Mouse (Mus musculus) heart, postnatal 0 days (tissue): ENCODE data around the gene Ap3d1. TPM values are rescaled to one million over a fixed set of nuclear protein-coding genes. Genes with fewer than 3 reads are reported as not detected.

ENCODE experiments used
- ATAC-seq: fragments of 200-750 bp; cut with Nextera tagmentation; 2 replicates; pipeline ENCODE4 v1.8.0; 2017; ENCODE audit warnings: low read depth, moderate number of reproducible peaks, moderate library complexity; ENCODE audit not compliant: insufficient read depth
- DNase-seq: peaks from one replicate; pipeline ENCODE4 v3.0.0-alpha.2; 2016; ENCODE audit warnings: low spot score
- H3K27ac ChIP-seq: fragments of 300-500 bp; sonication (generic); 2 replicates; pipeline ENCODE4 v1.5.1; 2014; ENCODE audit warnings: low read depth, mild to moderate bottlenecking
- H3K27me3 ChIP-seq: fragments of 300-500 bp; sonication (generic); 2 replicates; pipeline ENCODE4 v1.6.1; 2014; ENCODE audit warnings: low read length, mixed read lengths; ENCODE audit not compliant: control insufficient read depth, insufficient read depth
- H3K36me3 ChIP-seq: fragments of 300-500 bp; sonication (generic); replicated peaks from 2 replicates; pipeline ENCODE4 v1.6.1; 2014; ENCODE audit warnings: low read length, mixed read lengths; ENCODE audit not compliant: control insufficient read depth, insufficient read depth
- H3K4me1 ChIP-seq: fragments of 300-500 bp; sonication (generic); 2 replicates; pipeline ENCODE4 v1.6.1; 2014; ENCODE audit warnings: antibody characterized with exemption; ENCODE audit not compliant: control insufficient read depth, insufficient read depth
- H3K4me2 ChIP-seq: fragments of 300-500 bp; sonication (generic); 2 replicates; pipeline ENCODE4 v1.6.1; 2014; ENCODE audit warnings: low read depth, mild to moderate bottlenecking, low read length, moderate library complexity
- H3K4me3 ChIP-seq: fragments of 300-500 bp; sonication (generic); 2 replicates; pipeline ENCODE4 v1.5.1; 2014; ENCODE audit warnings: low read depth, low read length
- H3K9ac ChIP-seq: fragments of 300-500 bp; sonication (generic); replicated peaks from 2 replicates; pipeline ENCODE4 v1.6.1; 2014; ENCODE audit warnings: low read depth, low read length, mixed read lengths
- H3K9me3 ChIP-seq: fragments of 300-500 bp; sonication (generic); replicated peaks from 2 replicates; pipeline ENCODE4 v1.6.1; 2016; ENCODE audit warnings: low read length; ENCODE audit not compliant: control insufficient read depth
- CTCF ChIP-seq: IDR thresholded peaks from 2 replicates; pipeline ENCODE4 v1.5.1; 2016; ENCODE audit warnings: antibody characterized with exemption, control low read depth, low read depth
- EP300 ChIP-seq: IDR thresholded peaks from 2 replicates; pipeline ENCODE4 v1.6.1; 2016; ENCODE audit warnings: antibody characterized with exemption, low read depth
- WGBS: fragments of 180-500 bp; shearing (Covaris S2); extraction: QIAGEN DNeasy Blood & Tissue Kit; methylation state at CpG from one replicate; pipeline ENCODE4 v1.1.7; 2014; 5-methylcytosine and 5-hydroxymethylcytosine counted together
- polyA plus RNA-seq: library from polyadenylated mRNA; unstranded; fragments of >200 nt; fragmentation: Nextera tagmentation; extraction: Ambion mirVana; gene quantifications from 2 replicates; pipeline ENCODE4 v1.2.1, GENCODE M21; 2015
- total RNA-seq: library from RNA; depleted of rRNA; stranded (reverse); fragments of >200 nt; gene quantifications from 2 replicates; pipeline ENCODE4 v1.2.3, GENCODE M21; 2014; ENCODE audit warnings: low replicate concordance

Gene Ap3d1
- total and polyA plus RNA-seq, 2 experiments from 2014 or later, result 31.6 to 77.9 TPM

- ATAC-seq, result no peak
- Histone ChIP-seq H3K4me1 (peaks cover 65% of the 10 kb centered on the region), H3K4me3 (peak overlapping the region; percentile 96; the same call in 1 of the 2 replicates)
These were observed 14.9 kb upstream of the Ap3d1 start for GRCm38 (mm10) chr10:80756967-80757366.

GRCm38 (mm10) chr10:80756509-80756908 lies 14.4 kb upstream of the Ap3d1 start:
- WGBS, result 23% methylated on average over 2 of the region's 2 CpGs
- peak overlapping the region; percentile 87 for H3K27ac ChIP-seq
- peak overlapping the region; percentile 96 for H3K4me3 ChIP-seq
- TF ChIP-seq CTCF (no peak), EP300 (no peak)
- no peaks in the 10 kb centered on the region for H3K36me3 ChIP-seq
- DNase-seq (no peak), ATAC-seq (no peak)
- H3K9me3 ChIP-seq, result no peaks in the 10 kb centered on the region
- peak overlapping the region; percentile 97 for H3K9ac ChIP-seq
- H3K4me2 ChIP-seq, result peak overlapping the region; percentile 93
- peaks cover 61% of the 10 kb centered on the region for H3K4me1 ChIP-seq
- no peaks in the 10 kb centered on the region for H3K27me3 ChIP-seq

More at GRCm38 (mm10) chr10:80756967-80757366, 14.9 kb upstream of the Ap3d1 start:
- H3K27me3 ChIP-seq, result no peaks in the 10 kb centered on the region
- TF ChIP-seq EP300, result no peak
- TF ChIP-seq CTCF, result no peak
- H3K9me3 ChIP-seq, result no peaks in the 10 kb centered on the region
- 25% methylated on average over 4 of the region's 4 CpGs for WGBS
- H3K36me3 ChIP-seq, result no peaks in the 10 kb centered on the region
- no peak overlapping the region for H3K9ac ChIP-seq
- peak overlapping the region; percentile 87 for H3K27ac ChIP-seq
- no peak for DNase-seq
- H3K4me2 ChIP-seq, result peak overlapping the region; percentile 93

DNA sequence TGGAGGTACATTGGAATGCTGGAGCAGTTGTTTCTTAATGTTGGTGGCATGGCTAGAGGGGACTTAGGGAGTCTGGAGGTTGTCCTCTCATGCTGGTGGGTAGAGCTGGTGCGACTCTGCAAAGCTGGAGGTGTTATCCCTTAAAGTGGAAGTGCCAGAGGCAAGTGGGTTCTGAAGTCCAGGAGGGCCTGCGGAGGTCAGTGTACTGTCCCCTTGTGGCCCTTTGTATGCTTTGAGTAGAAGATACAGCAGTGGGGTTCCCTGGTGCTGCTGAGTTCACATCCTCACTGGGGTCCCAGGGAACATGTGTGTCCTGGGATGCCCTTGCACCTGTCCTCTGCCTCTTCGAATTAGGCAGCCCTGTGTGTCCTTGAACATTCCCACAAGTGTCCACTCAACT lies 14.0 kb upstream of the Ap3d1 start:
- Histone ChIP-seq H3K4me1 (peaks cover 57% of the 10 kb centered on the region), H3K27ac (peak overlapping the region; percentile 87), H3K27me3 (no peaks in the 10 kb centered on the region), H3K9ac (peak overlapping the region; percentile 97), H3K9me3 (no peaks in the 10 kb centered on the region), H3K4me2 (peak overlapping the region; percentile 93), H3K36me3 (no peaks in the 10 kb centered on the region), H3K4me3 (peak overlapping the region; percentile 96)
- DNase-seq, result no peak
- no peak for TF ChIP-seq EP300
- peak; percentile 19; the same call in 1 of the 2 replicates for TF ChIP-seq CTCF
- no peak for ATAC-seq
- WGBS, result 6% methylated on average over 3 of the region's 3 CpGs

- Histone ChIP-seq H3K9me3 (no peaks in the 10 kb centered on the region), H3K27me3 (no peaks in the 10 kb centered on the region), H3K36me3 (no peaks in the 10 kb centered on the region), H3K9ac (peak overlapping the region; percentile 97), H3K4me2 (peak overlapping the region; percentile 93), H3K4me3 (peak overlapping the region; percentile 96), H3K27ac (peak overlapping the region; percentile 87), H3K4me1 (peaks cover 54% of the 10 kb centered on the region)
- no peak for TF ChIP-seq CTCF
- TF ChIP-seq EP300, result no peak
- DNase-seq (no peak), ATAC-seq (peak; percentile 1; the same call in 1 of the 2 replicates)
- WGBS, result 1% methylated on average over 54 of the region's 75 CpGs
These were observed 13.4 kb upstream of the Ap3d1 start for GRCm38 (mm10) chr10:80755291-80756015.

DNA sequence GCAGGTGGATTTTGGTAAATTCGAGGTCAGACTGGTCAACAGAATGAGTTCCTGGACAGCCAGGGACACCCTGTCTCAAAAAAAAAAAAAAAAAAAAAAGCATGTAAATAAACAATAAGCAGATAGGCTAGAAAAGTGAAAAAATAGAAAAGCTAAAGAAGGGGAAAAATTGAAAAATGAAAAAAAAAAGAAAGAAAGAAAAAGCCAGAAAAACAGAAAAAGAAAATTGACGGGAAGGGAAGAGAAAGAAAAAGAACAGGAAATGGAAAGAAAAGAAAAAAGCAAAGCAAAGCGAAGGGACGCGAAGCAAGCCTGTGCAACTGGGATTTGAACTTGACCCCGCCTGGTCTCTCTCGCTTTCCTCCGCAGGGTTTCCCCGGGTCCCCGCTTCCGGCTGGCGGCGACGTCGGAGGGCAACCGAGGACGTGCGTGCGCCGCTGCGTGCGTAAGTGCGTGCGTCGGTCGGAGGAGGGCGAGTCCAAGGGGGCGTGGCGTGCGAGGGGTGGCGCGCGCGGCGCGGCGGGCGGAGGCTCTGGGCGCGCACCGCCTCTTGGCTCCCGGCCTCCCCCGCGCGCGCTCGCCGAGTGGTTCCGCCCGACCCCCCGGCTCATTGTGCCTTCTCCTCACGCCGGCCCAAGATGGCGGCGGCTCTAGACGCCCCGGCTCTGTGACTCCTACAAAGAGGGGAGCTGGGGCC lies 12.7 kb upstream of the Ap3d1 start, which contains the start of gene Dot1l:
Dot1l (plus strand) TSS at position 613 of the 697 bp plus-strand sequence.
- peak; percentile 74; the same call in 1 of the 2 replicates for TF ChIP-seq EP300
- no peak for TF ChIP-seq CTCF
- peak within 1 kb of the TSS; percentile 93 for H3K4me2 ChIP-seq
- H3K36me3 ChIP-seq, result no peaks in the 10 kb centered on the region
- WGBS, result under 1% methylated on average over 48 of the region's 57 CpGs
- peak; percentile 83 for ATAC-seq
- H3K4me1 ChIP-seq, result peaks cover 49% of the 10 kb centered on the region
- peak; percentile 97 for DNase-seq
- H3K9ac ChIP-seq, result peak within 1 kb of the TSS; percentile 97
- H3K27me3 ChIP-seq, result no peaks in the 10 kb centered on the region
- no peaks in the 10 kb centered on the region for H3K9me3 ChIP-seq
- H3K27ac ChIP-seq, result peak within 1 kb of the TSS; percentile 87
- peak within 1 kb of the TSS; percentile 96 for H3K4me3 ChIP-seq
